Mouse (Mus musculus) small intestine, adult 2 months (tissue): ENCODE measurements at regions not wholly inside any gene's neighbourhood (a gene's known extent, or its start where the extent isn't known, plus 50 kb on each side); places are given as distances from the start of the nearest gene placed in this dataset.

ENCODE experiments used
- CTCF ChIP-seq: fragments of 200-500 bp; IDR thresholded peaks from 2 replicates; pipeline ENCODE4 v1.5.1; 2012; ENCODE audit warnings: low read depth, mild to moderate bottlenecking, control low read depth, inconsistent platforms, low read length, moderate library complexity, mixed read lengths; ENCODE audit not compliant: insufficient replicate concordance, insufficient read length; ENCODE audit errors: extremely low read depth
- POLR2A ChIP-seq: fragments of 200-500 bp; IDR thresholded peaks from 2 replicates; pipeline ENCODE4 v1.6.1; 2012; ENCODE audit warnings: low read depth, mild to moderate bottlenecking, control low read depth, inconsistent platforms, low read length, moderate library complexity

GRCm38 (mm10) chr9:116491227-116491626 lies 316.1 kb upstream of the Tgfbr2 start:
- no peak for TF ChIP-seq POLR2A
- no peak for TF ChIP-seq CTCF
